Mouse (Mus musculus) lung, postnatal 0 days (tissue): Measurements from ENCODE around the gene Gpam. TPM values are rescaled to one million over a fixed set of nuclear protein-coding genes. Genes with fewer than 3 reads are reported as not detected.

Experiments used
- ATAC-seq: fragments of 200-750 bp; cut with Nextera tagmentation; 2 replicates; pipeline ENCODE4 v1.8.0; 2017; ENCODE audit warnings: moderate library complexity
- DNase-seq: peaks from one replicate; pipeline ENCODE4 v3.0.0-alpha.2; 2016; ENCODE audit warnings: low spot score
- H3K27ac ChIP-seq: fragments of 300-500 bp; sonication (generic); 2 replicates; pipeline ENCODE4 v1.5.1; 2014; ENCODE audit warnings: antibody characterized with exemption, mild to moderate bottlenecking, low read length, mixed read lengths
- H3K27me3 ChIP-seq: fragments of 300-500 bp; sonication (generic); replicated peaks from 2 replicates; pipeline ENCODE4 v1.6.1; 2014; ENCODE audit warnings: low read length, mixed read lengths; ENCODE audit not compliant: insufficient read depth
- H3K36me3 ChIP-seq: fragments of 300-500 bp; sonication (generic); 2 replicates; pipeline ENCODE4 v1.6.1; 2014; ENCODE audit warnings: low read length, mixed read lengths; ENCODE audit not compliant: insufficient read depth
- H3K4me1 ChIP-seq: fragments of 300-500 bp; sonication (generic); 2 replicates; pipeline ENCODE4 v1.6.1; 2014; ENCODE audit warnings: antibody characterized with exemption, low read depth, low read length, mixed read lengths; ENCODE audit not compliant: insufficient read depth
- H3K4me2 ChIP-seq: fragments of 300-500 bp; sonication (generic); replicated peaks from 2 replicates; pipeline ENCODE4 v1.6.1; 2014; ENCODE audit warnings: low read depth, mild to moderate bottlenecking, low read length, moderate library complexity, mixed read lengths
- H3K4me3 ChIP-seq: fragments of 300-500 bp; sonication (generic); 2 replicates; pipeline ENCODE4 v1.5.1; 2014; ENCODE audit warnings: low read depth, low read length
- H3K9ac ChIP-seq: fragments of 300-500 bp; sonication (generic); replicated peaks from 2 replicates; pipeline ENCODE4 v1.6.1; 2014; ENCODE audit warnings: low read depth, mild to moderate bottlenecking
- H3K9me3 ChIP-seq: fragments of 300-500 bp; sonication (generic); 2 replicates; pipeline ENCODE4 v1.6.1; 2016; ENCODE audit warnings: low read length, mixed read lengths
- CTCF ChIP-seq: IDR thresholded peaks from 2 replicates; pipeline ENCODE4 v1.5.1; 2016; ENCODE audit warnings: antibody characterized with exemption, mild to moderate bottlenecking
- EP300 ChIP-seq: IDR thresholded peaks from 2 replicates; pipeline ENCODE4 v1.6.1; 2016; ENCODE audit warnings: antibody characterized with exemption, mild to moderate bottlenecking, control low read depth
- WGBS: fragments of 180-500 bp; shearing (Covaris S2); extraction: QIAGEN DNeasy Blood & Tissue Kit; methylation state at CpG from one replicate; pipeline ENCODE4 v1.1.7; 2014; 5-methylcytosine and 5-hydroxymethylcytosine counted together
- polyA plus RNA-seq: library from polyadenylated mRNA; unstranded; fragments of >200 nt; fragmentation: Nextera tagmentation; extraction: Ambion mirVana; gene quantifications from 2 replicates; pipeline ENCODE4 v1.2.1, GENCODE M21; 2015

The Gpam gene
- polyA plus RNA-seq, 1 experiment from 2014 or later, result 41.4 TPM

DNA sequence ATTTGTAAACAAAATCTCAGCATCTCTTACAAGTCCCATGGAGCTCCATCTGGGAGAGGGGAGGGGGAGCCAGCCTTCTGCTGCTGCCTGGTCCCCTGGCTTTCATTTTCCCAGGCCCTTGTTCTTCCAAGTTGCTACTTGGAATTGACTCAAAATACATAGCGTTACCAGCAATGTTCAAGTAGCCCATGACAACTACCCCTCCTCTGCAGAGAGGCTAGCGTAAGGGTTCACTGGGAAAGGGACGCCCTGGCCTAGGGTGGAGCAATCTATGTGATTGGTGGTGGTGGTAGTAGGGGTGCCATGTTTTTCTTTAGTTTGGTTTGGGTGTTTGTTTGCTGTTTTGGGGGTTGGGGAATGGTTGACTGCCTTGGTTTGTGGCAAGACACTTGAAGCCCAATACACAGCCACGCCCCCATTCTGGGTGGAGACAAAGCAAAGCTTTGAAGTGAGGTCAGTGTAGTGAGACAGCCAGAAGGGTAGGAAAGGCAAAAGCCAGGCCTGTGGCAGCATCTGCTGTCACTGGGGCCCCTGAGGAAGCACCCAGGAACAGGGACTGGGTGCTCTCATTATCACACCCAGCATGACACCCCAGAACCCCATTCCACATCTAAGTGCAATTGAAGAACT lies 4.6 kb downstream of the Gpam start:
- Histone ChIP-seq H3K27ac (0 out of 2 replicates have a peak overlapping the region, but pooled peaks have one; percentile 9), H3K4me3 (no peak overlapping the region), H3K36me3 (no peaks in the 10 kb centered on the region), H3K27me3 (no peaks in the 10 kb centered on the region), H3K9me3 (no peaks in the 10 kb centered on the region), H3K4me1 (peaks cover 6% of the 10 kb centered on the region; the same call in 1 of the 2 replicates), H3K4me2 (peak overlapping the region; percentile 28; the same call in 1 of the 2 replicates), H3K9ac (no peak overlapping the region)
- ATAC-seq, result peak; percentile 86
- WGBS, result 51% methylated on average over 4 of the region's 4 CpGs
- peak; percentile 74 for DNase-seq
- TF ChIP-seq EP300 (peak; percentile 48), CTCF (no peak)

DNA sequence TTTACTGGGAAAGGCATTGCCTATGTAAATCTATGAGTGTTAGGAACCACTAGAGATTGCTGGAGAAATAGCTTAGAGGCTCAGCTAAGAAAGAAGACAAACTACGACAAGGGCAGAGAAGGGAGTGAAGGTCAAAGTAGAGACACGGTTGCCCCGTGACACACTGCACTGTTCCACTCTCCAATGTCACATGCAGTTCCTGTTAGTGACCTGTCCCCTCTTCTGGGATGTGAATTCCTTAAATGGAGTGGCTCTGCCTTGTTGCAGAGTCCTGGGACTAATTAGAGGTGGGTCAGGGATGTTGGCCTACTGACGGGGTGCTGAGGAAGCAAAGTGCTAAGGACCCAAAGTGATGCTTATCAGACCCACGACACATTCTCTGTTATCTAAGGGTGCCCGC lies 5.2 kb downstream of the Gpam start:
- Histone ChIP-seq H3K27ac (no peak overlapping the region), H3K36me3 (no peaks in the 10 kb centered on the region), H3K4me3 (no peak overlapping the region), H3K4me1 (peaks cover 6% of the 10 kb centered on the region; the same call in 1 of the 2 replicates), H3K4me2 (0 out of 2 replicates have a peak overlapping the region, but pooled peaks have one; percentile 8), H3K9me3 (no peaks in the 10 kb centered on the region), H3K27me3 (no peaks in the 10 kb centered on the region), H3K9ac (no peak overlapping the region)
- 37% methylated on average over 6 of the region's 6 CpGs for WGBS
- DNase-seq, result no peak
- ATAC-seq, result peak; percentile 4; the same call in 1 of the 2 replicates
- TF ChIP-seq EP300 (no peak), CTCF (no peak)

DNA sequence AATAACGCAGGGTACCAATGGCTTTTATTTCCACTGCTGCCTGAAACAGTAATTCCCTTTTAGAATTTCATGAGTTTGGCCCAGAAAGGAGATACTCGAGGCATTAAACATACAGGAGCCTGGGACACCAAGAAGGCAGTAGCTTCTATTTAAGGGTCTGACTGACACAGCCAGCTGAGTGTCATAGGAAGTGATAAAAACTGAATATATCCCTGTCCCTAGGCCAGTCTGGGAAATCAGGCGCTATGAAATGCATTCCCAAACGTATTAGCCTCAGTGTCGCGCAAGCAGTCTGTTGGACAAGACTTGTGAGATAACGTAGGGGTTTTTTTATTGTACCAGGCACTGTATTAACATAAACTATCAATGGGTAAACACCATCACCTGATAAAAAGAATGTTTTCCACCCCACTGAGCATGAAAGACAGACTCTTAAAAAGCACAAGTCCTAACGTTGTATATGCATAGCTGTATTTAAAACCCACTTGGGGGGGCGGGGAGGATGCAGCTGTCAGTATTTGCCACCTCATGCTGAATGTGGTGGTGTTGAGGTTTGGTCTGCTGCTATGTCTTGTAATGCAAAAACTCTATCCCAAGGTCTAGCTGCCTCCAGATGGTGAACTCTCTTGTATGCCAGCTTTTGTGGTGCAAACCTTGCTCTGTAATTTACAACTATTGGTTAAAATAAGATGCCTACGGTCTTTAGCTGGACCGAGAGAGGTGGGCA lies 6.4 kb downstream of the Gpam start:
- Histone ChIP-seq H3K4me2 (no peak overlapping the region), H3K27ac (no peak overlapping the region), H3K36me3 (no peaks in the 10 kb centered on the region), H3K27me3 (no peaks in the 10 kb centered on the region), H3K4me3 (no peak overlapping the region), H3K4me1 (peaks cover 6% of the 10 kb centered on the region; the same call in 1 of the 2 replicates), H3K9ac (no peak overlapping the region), H3K9me3 (no peaks in the 10 kb centered on the region)
- WGBS, result 61% methylated on average over 11 of the region's 11 CpGs
- DNase-seq (no peak), ATAC-seq (no peak)
- TF ChIP-seq CTCF (no peak), EP300 (no peak)

DNA sequence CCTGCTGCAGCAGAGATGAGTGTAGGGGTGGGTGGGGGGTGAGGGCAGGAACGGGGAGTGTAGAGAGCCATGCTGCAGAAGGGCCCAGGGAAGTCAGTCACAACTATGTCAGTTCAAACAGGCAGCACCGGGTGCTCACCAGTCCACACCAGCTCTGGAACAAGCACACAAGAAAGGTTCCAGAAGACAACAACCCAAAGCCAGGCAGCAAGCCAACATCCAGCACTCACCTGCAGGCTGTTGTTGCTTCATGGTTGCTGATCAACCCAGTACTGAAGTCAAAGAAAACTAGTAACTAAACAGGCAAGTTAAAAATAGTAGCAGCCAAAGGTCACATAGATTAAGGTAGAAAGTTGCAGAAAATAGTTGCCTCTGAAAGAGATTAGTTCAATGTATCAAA lies 7.5 kb downstream of the Gpam start:
- Histone ChIP-seq H3K27me3 (no peaks in the 10 kb centered on the region), H3K4me1 (peaks cover 6% of the 10 kb centered on the region; the same call in 1 of the 2 replicates), H3K27ac (no peak overlapping the region), H3K4me3 (no peak overlapping the region), H3K9ac (no peak overlapping the region), H3K9me3 (no peaks in the 10 kb centered on the region), H3K4me2 (no peak overlapping the region), H3K36me3 (no peaks in the 10 kb centered on the region)
- peak; percentile 43 for DNase-seq
- ATAC-seq, result peak; percentile 6; the same call in 1 of the 2 replicates
- WGBS, result 36% methylated on average over 2 of the region's 2 CpGs
- no peak for TF ChIP-seq EP300
- no peak for TF ChIP-seq CTCF

DNA sequence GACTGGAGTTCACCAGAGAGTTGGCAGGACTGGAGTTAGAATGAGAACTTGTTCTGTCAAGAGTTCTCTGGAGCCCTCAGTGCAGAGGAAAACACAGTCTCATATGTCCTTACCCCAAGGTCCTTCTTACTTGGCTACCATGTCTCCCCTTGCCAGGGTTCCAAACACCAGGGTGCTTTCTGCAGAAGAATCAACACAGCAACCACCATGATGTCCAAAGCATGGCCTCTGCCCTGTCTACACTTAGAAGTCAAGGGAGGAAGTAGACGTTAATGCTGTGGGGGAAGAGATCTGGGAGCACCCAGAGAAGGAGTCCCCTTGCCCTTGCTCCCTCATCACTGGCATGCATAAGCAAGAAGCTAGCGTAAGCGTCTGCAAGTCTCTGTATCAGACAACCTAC lies 9.0 kb downstream of the Gpam start:
- TF ChIP-seq EP300, result no peak
- TF ChIP-seq CTCF, result no peak
- Histone ChIP-seq H3K27ac (no peak overlapping the region), H3K4me2 (no peak overlapping the region), H3K9ac (no peak overlapping the region), H3K9me3 (no peaks in the 10 kb centered on the region), H3K27me3 (no peaks in the 10 kb centered on the region), H3K4me3 (no peak overlapping the region), H3K4me1 (peaks cover 3% of the 10 kb centered on the region; the same call in 1 of the 2 replicates), H3K36me3 (no peaks in the 10 kb centered on the region)
- DNase-seq (no peak), ATAC-seq (no peak)
- WGBS, result 84% methylated on average over 3 of the region's 3 CpGs

DNA sequence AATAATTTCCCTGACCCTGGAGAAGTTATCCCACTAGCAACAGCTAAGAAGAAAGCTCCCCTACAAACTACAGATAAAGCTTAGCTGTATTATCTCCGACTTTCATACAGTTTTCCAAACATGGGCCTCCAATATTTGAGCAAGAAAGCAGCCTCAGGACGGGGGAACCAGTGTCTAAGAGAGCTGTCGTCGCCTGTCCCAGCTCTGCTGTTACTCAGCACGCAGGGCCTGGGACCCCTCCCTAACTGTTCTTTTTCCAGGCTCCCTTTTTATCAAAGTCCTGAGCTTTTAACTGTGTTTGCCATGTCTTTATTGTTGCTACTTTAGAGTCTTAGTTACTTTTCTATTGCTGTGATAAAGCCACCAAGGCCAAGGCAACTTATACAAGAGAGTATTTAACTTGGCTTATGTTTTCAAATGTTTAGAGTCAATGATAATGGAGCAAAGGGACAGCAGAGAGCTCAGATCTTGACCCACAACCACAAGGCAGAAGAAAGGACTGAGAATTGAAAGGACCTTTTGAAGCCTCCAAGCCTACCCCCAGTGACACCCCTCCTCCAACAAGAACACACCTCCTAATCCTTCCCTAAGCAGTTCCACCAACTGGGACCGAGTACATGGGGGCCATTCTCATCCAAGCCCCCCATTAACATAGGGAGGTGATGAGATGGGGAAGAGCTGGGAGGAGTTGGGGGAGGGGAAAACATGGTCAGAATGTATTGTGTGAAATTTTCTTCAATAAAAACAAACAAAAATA lies 9.8 kb downstream of the Gpam start:
- no peak overlapping the region for H3K9ac ChIP-seq
- no peak for DNase-seq

More for the DNA sequence above, 9.8 kb downstream of the Gpam start:
- no peak overlapping the region for H3K27ac ChIP-seq
- H3K4me1 ChIP-seq, result no peaks in the 10 kb centered on the region
- no peak overlapping the region for H3K4me3 ChIP-seq
- no peaks in the 10 kb centered on the region for H3K36me3 ChIP-seq
- WGBS, result 47% methylated on average over 6 of the region's 6 CpGs
- no peak overlapping the region for H3K4me2 ChIP-seq
- no peaks in the 10 kb centered on the region for H3K27me3 ChIP-seq
- no peak for ATAC-seq
- TF ChIP-seq EP300 (no peak), CTCF (no peak)
- no peaks in the 10 kb centered on the region for H3K9me3 ChIP-seq
